Mouse (Mus musculus): ENCODE results near the gene Ccser1. TPM values are rescaled to one million over a fixed set of nuclear protein-coding genes. Genes with fewer than 3 reads are reported as not detected.
A peak's percentile ranks its signal among the peaks of the same experiment; 100 is the strongest.

Gene Ccser1
- polyA plus RNA-seq, 1 experiment from 2014 or later: 10.4 TPM

DNA sequence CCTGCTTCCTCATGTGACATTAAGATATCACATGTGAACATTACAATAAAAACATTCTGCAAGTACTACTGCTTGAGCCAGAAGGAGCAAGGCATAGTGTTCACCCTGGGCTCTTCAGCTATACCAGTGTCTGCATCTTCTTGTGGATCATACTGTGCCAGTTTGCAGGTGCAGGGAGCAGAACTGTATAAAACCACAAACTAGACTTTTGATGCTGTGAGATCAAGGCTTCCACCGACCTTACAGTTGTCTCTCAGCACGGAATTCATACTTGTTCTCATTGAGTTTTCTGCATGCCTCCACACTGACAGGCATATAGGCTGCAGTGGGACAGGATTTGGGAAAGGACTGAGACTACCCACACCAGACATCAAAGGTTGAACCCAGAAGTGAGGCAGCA, 146.0 kb downstream of the Ccser1 start:
- no peak for ATAC-seq (ENCODE audit: low FRiP score)
- no peaks in the 10 kb centered on the region for H3K4me1 ChIP-seq (replicated peaks; ENCODE audit: control insufficient read depth, insufficient read depth, low read length)
- 84% methylated on average over 2 of the region's 2 CpGs for WGBS

DNA sequence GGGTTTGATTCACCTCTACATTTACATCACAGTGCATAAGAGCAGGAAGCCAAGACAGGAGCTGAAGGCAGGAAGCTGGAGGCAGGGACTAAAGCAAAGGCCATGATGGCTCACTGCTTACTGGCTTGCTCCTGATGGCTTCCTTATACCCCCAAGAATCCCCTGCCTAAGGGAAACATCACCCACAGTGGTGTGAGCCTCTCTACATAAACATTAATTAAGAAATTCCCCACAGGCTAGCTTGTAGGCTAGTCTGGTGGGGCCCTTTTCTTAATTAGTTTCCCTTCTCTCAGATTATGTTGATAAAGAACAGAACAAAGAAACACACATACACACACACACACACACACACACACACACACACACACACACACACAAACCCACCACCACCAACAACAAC, 148.9 kb downstream of the Ccser1 start:
- no peak overlapping the region for H3K4me2 ChIP-seq (replicated peaks; ENCODE audit: low read depth, low read length)
- H3K4me3 ChIP-seq (ENCODE audit: low read depth, low read length): no peak overlapping the region
- H3K27me3 ChIP-seq (ENCODE audit: control insufficient read depth, insufficient read depth, low read length): no peaks in the 10 kb centered on the region
- H3K9me3 ChIP-seq (ENCODE audit: control insufficient read depth, low read length): no peaks in the 10 kb centered on the region
- H3K4me1 ChIP-seq (replicated peaks; ENCODE audit: control insufficient read depth, insufficient read depth, low read length): no peaks in the 10 kb centered on the region
- H3K9ac ChIP-seq (ENCODE audit: low read depth, low read length): no peak overlapping the region
- H3K36me3 ChIP-seq (ENCODE audit: control insufficient read depth, insufficient read depth, low read length): no peaks in the 10 kb centered on the region
- DNase-seq (ENCODE audit: low spot score): no peak
- no peak overlapping the region for H3K27ac ChIP-seq (ENCODE audit: low read depth, low read length)
- ATAC-seq (ENCODE audit: low FRiP score): no peak; the same call in 1 of the 2 replicates

More for the DNA sequence above, 146.0 kb downstream of the Ccser1 start:
- Histone ChIP-seq H3K27me3 (ENCODE audit: control insufficient read depth, insufficient read depth, low read length) (no peaks in the 10 kb centered on the region), H3K36me3 (ENCODE audit: control insufficient read depth, insufficient read depth, low read length) (no peaks in the 10 kb centered on the region), H3K27ac (ENCODE audit: low read depth, low read length) (no peak overlapping the region), H3K4me2 (replicated peaks; ENCODE audit: low read depth, low read length) (no peak overlapping the region), H3K9ac (ENCODE audit: low read depth, low read length) (no peak overlapping the region), H3K9me3 (ENCODE audit: control insufficient read depth, low read length) (no peaks in the 10 kb centered on the region), H3K4me3 (ENCODE audit: low read depth, low read length) (no peak overlapping the region)
- DNase-seq (ENCODE audit: low spot score): no peak

DNA sequence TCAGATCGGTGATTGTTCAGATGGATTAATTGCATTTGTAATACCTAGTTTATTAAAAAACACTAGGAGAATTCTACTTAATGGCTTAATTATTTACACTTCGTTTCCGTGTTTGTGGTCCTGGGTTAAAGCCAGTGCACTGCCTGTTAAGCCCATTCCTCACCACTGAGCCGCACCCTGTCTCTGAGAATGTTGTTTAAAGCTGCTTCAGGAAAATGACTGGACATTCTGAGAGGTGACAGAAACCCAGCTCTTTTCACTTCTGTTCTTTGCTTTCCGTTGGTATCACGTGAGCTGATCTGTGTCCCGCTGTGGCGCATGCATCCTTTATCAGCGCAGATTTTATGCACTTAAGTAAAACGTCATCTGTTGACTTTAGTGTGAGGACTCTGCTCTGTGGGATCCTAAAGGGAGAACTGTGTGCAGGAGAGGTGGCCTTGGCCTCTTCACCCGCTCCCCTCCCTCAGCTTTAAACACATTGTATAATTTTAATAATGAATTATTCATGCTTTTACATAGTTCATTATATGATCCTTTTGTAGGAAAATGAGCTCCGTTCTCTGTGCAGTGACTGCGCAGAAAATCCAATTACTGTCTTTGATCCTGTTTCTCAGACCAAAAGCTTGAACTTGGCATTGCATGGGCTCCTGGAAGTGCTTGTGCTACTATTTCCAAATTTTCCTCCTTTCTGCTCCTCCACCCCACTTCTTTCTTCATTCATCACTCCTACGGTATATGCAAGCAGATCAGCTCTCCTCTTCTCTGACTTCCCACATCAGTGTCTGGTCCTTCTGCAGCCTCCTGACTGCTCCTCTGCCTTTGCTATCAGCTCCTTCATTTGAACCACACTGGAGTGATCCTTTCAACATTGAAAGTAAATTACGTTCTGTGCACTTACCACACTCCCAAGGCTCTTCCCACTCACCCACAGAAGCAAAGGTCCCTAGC, 149.7 kb downstream of the Ccser1 start:
- WGBS: 72% methylated on average over 15 of the region's 15 CpGs
- H3K4me2 ChIP-seq (replicated peaks; ENCODE audit: low read depth, low read length): no peak overlapping the region
- H3K9me3 ChIP-seq (ENCODE audit: control insufficient read depth, low read length): no peaks in the 10 kb centered on the region
- H3K9ac ChIP-seq (ENCODE audit: low read depth, low read length): no peak overlapping the region
- H3K4me3 ChIP-seq (ENCODE audit: low read depth, low read length): no peak overlapping the region
- ATAC-seq (ENCODE audit: low FRiP score) (peak; percentile 27; the same call in 1 of the 2 replicates), DNase-seq (ENCODE audit: low spot score) (no peak)
- H3K36me3 ChIP-seq (ENCODE audit: control insufficient read depth, insufficient read depth, low read length): no peaks in the 10 kb centered on the region
- H3K27me3 ChIP-seq (ENCODE audit: control insufficient read depth, insufficient read depth, low read length): no peaks in the 10 kb centered on the region
- no peak overlapping the region for H3K27ac ChIP-seq (ENCODE audit: low read depth, low read length)
- no peaks in the 10 kb centered on the region for H3K4me1 ChIP-seq (replicated peaks; ENCODE audit: control insufficient read depth, insufficient read depth, low read length)

DNA sequence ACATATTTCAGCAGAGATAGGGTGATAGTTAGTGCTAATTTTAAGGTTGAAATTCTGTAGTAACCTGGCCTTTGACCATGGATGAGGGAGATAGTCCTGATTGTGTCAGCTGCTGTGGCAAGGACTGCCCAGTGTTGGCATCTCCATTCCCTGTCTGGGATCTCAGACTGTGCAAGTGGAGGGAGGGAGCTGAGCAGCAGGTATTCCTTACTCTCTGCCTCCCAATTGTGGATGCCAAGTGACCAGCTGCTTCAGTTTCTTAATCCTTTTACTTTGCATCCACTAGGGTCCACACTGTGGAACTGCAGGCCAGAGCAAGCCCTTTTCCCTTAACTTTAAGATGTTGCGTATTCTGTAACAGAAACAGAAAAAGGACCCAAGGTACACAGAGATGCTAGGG, 154.3 kb downstream of the Ccser1 start:
- no peak overlapping the region for H3K4me2 ChIP-seq (replicated peaks; ENCODE audit: low read depth, low read length)
- no peak for DNase-seq (ENCODE audit: low spot score)
- no peaks in the 10 kb centered on the region for H3K27me3 ChIP-seq (ENCODE audit: control insufficient read depth, insufficient read depth, low read length)
- no peak for ATAC-seq (ENCODE audit: low FRiP score)
- no peaks in the 10 kb centered on the region for H3K36me3 ChIP-seq (ENCODE audit: control insufficient read depth, insufficient read depth, low read length)
- H3K9me3 ChIP-seq (ENCODE audit: control insufficient read depth, low read length): no peaks in the 10 kb centered on the region
- no peak overlapping the region for H3K27ac ChIP-seq (ENCODE audit: low read depth, low read length)
- no peak overlapping the region for H3K4me3 ChIP-seq (ENCODE audit: low read depth, low read length)
- no peak overlapping the region for H3K9ac ChIP-seq (ENCODE audit: low read depth, low read length)
- WGBS: 93% methylated on average over 1 of the region's 1 CpGs
- H3K4me1 ChIP-seq (replicated peaks; ENCODE audit: control insufficient read depth, insufficient read depth, low read length): no peaks in the 10 kb centered on the region

DNA sequence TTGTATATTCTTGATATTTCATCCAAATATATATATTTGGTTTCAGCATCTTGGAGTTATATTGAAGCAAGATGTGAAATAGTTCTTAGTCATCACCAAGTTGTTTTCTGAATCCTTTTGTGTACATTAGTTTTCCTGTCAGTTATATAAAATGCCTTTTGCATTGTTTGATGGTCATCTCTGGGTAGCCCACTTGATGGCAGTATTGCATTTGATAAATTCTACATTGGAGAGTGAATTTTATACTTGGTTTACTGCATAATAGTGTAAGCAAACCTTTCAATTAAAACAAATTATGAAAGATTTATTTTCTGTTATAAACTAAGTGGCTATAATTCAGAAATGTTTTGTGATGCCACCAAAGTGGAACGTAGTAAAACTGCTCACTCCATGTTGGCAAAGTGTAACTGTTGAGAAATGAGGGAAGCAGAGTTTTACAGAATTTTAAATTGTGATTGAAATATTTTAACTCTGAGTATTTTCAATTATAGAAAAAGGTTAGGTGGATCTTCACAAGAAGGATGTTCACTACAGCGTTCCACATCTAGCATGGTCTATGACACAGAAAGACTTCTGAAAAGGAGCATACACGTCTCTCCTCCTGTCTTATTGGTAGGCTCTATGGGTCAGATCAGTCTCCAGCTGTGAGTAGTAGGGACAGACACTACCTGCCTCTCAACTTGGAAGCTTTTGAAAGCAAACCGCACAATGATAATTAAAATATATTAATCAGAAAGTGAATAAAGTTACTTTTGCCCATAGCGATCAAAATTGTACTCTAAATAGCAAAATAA, 167.1 kb downstream of the Ccser1 start:
- no peaks in the 10 kb centered on the region for H3K9me3 ChIP-seq (ENCODE audit: control insufficient read depth, low read length)
- no peak for ATAC-seq (ENCODE audit: low FRiP score)
- H3K9ac ChIP-seq (ENCODE audit: low read depth, low read length): no peak overlapping the region
- H3K4me3 ChIP-seq (ENCODE audit: low read depth, low read length): no peak overlapping the region
- no peak overlapping the region for H3K4me2 ChIP-seq (replicated peaks; ENCODE audit: low read depth, low read length)
- no peaks in the 10 kb centered on the region for H3K27me3 ChIP-seq (ENCODE audit: control insufficient read depth, insufficient read depth, low read length)
- H3K4me1 ChIP-seq (replicated peaks; ENCODE audit: control insufficient read depth, insufficient read depth, low read length): no peaks in the 10 kb centered on the region
- H3K36me3 ChIP-seq (ENCODE audit: control insufficient read depth, insufficient read depth, low read length): no peaks in the 10 kb centered on the region
- no peak overlapping the region for H3K27ac ChIP-seq (ENCODE audit: low read depth, low read length)
- peak; percentile 25 for DNase-seq (ENCODE audit: low spot score)
- WGBS: 81% methylated on average over 5 of the region's 5 CpGs

DNA sequence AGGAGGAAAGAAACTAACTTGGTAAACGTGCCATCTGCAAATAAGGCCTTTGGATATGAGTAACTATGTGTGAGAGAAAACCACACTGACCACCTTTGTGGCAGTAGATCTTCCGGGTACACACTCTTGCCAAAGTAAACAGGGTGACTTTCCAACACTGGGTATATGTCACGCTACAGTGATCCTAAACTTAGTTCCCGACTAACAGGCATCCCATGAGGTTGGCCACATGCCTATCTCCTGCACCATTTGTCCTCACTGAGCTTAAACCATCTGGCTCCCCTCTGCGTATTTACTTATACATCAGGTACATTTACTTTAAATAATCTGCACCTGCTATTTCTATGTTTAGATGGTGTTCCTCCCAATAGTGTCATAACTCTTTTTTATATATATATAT, 183.6 kb downstream of the Ccser1 start:
- Histone ChIP-seq H3K27ac (ENCODE audit: low read depth, low read length) (no peak overlapping the region), H3K4me3 (ENCODE audit: low read depth, low read length) (no peak overlapping the region), H3K9ac (ENCODE audit: low read depth, low read length) (no peak overlapping the region), H3K36me3 (ENCODE audit: control insufficient read depth, insufficient read depth, low read length) (no peaks in the 10 kb centered on the region), H3K9me3 (ENCODE audit: control insufficient read depth, low read length) (no peaks in the 10 kb centered on the region), H3K4me2 (replicated peaks; ENCODE audit: low read depth, low read length) (no peak overlapping the region), H3K27me3 (ENCODE audit: control insufficient read depth, insufficient read depth, low read length) (no peaks in the 10 kb centered on the region), H3K4me1 (replicated peaks; ENCODE audit: control insufficient read depth, insufficient read depth, low read length) (no peaks in the 10 kb centered on the region)
- 88% methylated on average over 5 of the region's 5 CpGs for WGBS
- DNase-seq (ENCODE audit: low spot score) (no peak), ATAC-seq (ENCODE audit: low FRiP score) (no peak)

DNA sequence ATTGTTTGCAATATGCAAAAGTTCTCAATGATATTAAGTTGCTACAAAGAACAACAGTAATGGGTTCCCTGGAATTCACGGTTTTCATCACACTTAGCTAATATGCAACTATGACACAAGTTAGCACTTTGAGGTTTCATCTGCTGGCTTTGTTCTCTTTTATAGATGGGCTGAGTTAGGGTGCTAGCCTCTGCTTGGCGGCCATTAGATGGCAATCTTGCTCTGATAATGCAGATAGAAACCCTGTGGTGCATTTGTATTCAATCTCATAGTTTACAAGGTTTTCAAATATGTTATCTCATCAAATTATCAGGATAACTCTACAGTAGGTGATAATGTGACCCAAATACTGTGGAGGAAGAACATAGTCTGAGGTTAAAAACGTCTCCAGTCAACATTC, 202.4 kb downstream of the Ccser1 start:
- Histone ChIP-seq H3K9me3 (ENCODE audit: control insufficient read depth, low read length) (no peaks in the 10 kb centered on the region), H3K9ac (ENCODE audit: low read depth, low read length) (no peak overlapping the region), H3K4me3 (ENCODE audit: low read depth, low read length) (no peak overlapping the region), H3K27me3 (ENCODE audit: control insufficient read depth, insufficient read depth, low read length) (no peaks in the 10 kb centered on the region), H3K4me2 (replicated peaks; ENCODE audit: low read depth, low read length) (no peak overlapping the region), H3K27ac (ENCODE audit: low read depth, low read length) (no peak overlapping the region), H3K36me3 (ENCODE audit: control insufficient read depth, insufficient read depth, low read length) (no peaks in the 10 kb centered on the region), H3K4me1 (replicated peaks; ENCODE audit: control insufficient read depth, insufficient read depth, low read length) (no peaks in the 10 kb centered on the region)
- ATAC-seq (ENCODE audit: low FRiP score) (peak; percentile 78), DNase-seq (ENCODE audit: low spot score) (peak; percentile 26)
- WGBS: 27% methylated on average over 3 of the region's 3 CpGs

DNA sequence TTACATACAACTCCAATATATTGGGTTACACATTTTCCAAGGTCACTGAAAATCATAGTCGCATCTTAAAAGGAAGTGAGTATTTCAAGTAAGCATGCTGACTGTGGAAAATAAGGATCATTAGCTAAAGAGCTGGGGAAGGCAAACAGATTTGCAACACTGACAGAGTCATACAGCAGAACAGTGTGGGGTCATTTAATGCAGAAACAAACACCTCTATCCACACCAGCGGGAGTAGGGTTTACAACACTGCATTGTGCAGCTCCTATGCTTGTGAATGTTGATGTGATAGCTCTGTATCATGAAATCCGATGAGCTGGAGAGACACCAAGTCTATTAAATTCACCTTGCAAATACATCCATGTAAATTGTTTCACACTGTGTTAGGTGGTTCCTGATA, 202.9 kb downstream of the Ccser1 start:
- Histone ChIP-seq H3K4me3 (ENCODE audit: low read depth, low read length) (no peak overlapping the region), H3K9me3 (ENCODE audit: control insufficient read depth, low read length) (no peaks in the 10 kb centered on the region), H3K27ac (ENCODE audit: low read depth, low read length) (no peak overlapping the region), H3K9ac (ENCODE audit: low read depth, low read length) (no peak overlapping the region), H3K4me1 (replicated peaks; ENCODE audit: control insufficient read depth, insufficient read depth, low read length) (no peaks in the 10 kb centered on the region), H3K4me2 (replicated peaks; ENCODE audit: low read depth, low read length) (no peak overlapping the region), H3K27me3 (ENCODE audit: control insufficient read depth, insufficient read depth, low read length) (no peaks in the 10 kb centered on the region), H3K36me3 (ENCODE audit: control insufficient read depth, insufficient read depth, low read length) (no peaks in the 10 kb centered on the region)
- WGBS: 52% methylated on average over 3 of the region's 3 CpGs
- ATAC-seq (ENCODE audit: low FRiP score): no peak
- no peak for DNase-seq (ENCODE audit: low spot score)

All from hindbrain, embryonic 11.5 days (tissue).